Mouse (Mus musculus) intestine, embryonic 14.5 days (tissue): ENCODE data around the gene Klhl20. TPM values are rescaled to one million over a fixed set of nuclear protein-coding genes. Genes with fewer than 3 reads are reported as not detected.

Experiments
- ATAC-seq: fragments of 200-750 bp; cut with Nextera tagmentation; replicated peaks from 2 replicates; pipeline ENCODE4 v1.8.0; 2017; ENCODE audit warnings: low read depth, moderate number of reproducible peaks, moderate TSS enrichment, moderate library complexity; ENCODE audit not compliant: low FRiP score, low TSS enrichment
- DNase-seq: peaks from one replicate; pipeline ENCODE4 v3.0.0-alpha.2; 2018; ENCODE audit warnings: low spot score
- H3K27ac ChIP-seq: fragments of 300-500 bp; sonication (generic); 2 replicates; pipeline ENCODE4 v1.5.1; 2014; ENCODE audit warnings: low read depth, mild to moderate bottlenecking, control low read depth
- H3K27me3 ChIP-seq: fragments of 300-500 bp; sonication (generic); replicated peaks from 2 replicates; pipeline ENCODE4 v1.6.1; 2014; ENCODE audit warnings: low read length, control low read depth; ENCODE audit not compliant: control insufficient read depth, insufficient read depth
- H3K36me3 ChIP-seq: fragments of 300-500 bp; sonication (generic); 2 replicates; pipeline ENCODE4 v1.6.1; 2014; ENCODE audit warnings: low read length, control low read depth; ENCODE audit not compliant: control insufficient read depth, insufficient read depth
- H3K4me1 ChIP-seq: fragments of 300-500 bp; sonication (generic); replicated peaks from 2 replicates; pipeline ENCODE4 v1.6.1; 2014; ENCODE audit warnings: low read length, control low read depth, mixed read lengths; ENCODE audit not compliant: control insufficient read depth, insufficient read depth
- H3K4me2 ChIP-seq: fragments of 300-500 bp; sonication (generic); 2 replicates; pipeline ENCODE4 v1.6.1; 2014; ENCODE audit warnings: low read length
- H3K4me3 ChIP-seq: fragments of 300-500 bp; sonication (generic); 2 replicates; pipeline ENCODE4 v1.5.1; 2014; ENCODE audit warnings: low read depth, low read length, control low read depth, mixed read lengths
- H3K9ac ChIP-seq: fragments of 300-500 bp; sonication (generic); 2 replicates; pipeline ENCODE4 v1.6.1; 2014; ENCODE audit warnings: mild to moderate bottlenecking, low read length
- H3K9me3 ChIP-seq: fragments of 300-500 bp; sonication (generic); 2 replicates; pipeline ENCODE4 v1.6.1; 2016; ENCODE audit warnings: low read length, control low read depth; ENCODE audit not compliant: control insufficient read depth
- WGBS: fragments of 180-500 bp; shearing (Covaris S2); extraction: QIAGEN DNeasy Blood & Tissue Kit; methylation state at CpG from one replicate; pipeline ENCODE4 v1.1.7; 2014; 5-methylcytosine and 5-hydroxymethylcytosine counted together
- polyA plus RNA-seq: library from polyadenylated mRNA; unstranded; fragments of >200 nt; fragmentation: Nextera tagmentation; extraction: Ambion mirVana; gene quantifications from 2 replicates; pipeline ENCODE4 v1.2.1, GENCODE M21; 2014

The Klhl20 gene
- polyA plus RNA-seq = 15.0 and 16.7 TPM in 2 replicates

DNA sequence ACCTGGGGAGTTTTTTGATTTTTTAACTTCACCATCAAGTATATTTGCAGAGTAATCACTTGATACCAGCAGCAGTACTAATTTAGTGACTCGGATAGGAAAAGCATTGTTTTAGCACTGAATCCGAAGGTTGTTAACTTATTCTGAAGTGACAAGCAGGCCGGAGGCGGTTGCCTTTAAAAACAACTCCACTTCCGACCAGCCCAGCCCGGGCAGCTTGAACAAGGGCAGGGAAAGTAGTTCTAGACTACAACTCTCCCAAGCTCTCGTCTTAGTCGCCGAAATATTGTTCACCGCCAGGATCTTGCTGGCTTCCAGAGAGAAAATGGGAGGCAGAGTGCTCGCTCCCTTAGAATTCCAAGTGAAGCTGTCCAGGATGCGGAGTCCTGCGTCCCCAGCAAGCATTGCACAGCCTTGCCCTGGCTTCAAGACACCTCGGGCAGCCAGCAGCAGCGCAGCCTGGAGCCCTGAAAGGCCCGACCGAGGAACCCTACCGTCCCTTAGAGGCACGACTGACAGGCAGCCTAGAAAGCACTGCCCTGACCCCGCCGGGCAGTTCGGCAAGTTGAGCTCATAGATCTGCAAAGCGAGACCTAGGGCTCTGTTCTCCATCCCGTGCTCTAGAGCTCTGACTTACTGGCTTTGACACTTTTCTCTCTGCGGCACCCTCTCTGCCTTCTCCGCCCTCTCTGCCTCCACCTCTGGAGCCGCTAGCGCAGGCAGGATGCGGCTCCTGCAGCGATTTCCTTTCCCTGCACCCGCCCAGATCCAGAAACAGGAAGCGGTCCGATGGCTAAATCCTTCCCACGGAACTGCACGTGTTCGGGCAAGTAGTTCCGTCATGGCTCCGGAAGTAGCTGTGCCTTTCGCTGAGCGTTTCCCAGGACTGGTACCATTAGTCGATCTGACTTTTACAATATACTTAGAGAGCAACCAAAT lies at the start of gene Klhl20:
Gene Klhl20 (minus strand): TSS at position 786 of the 939 bp plus-strand sequence.
- peak within 1 kb of the TSS; percentile 62 for H3K4me3 ChIP-seq
- peaks cover 7% of the 10 kb centered on the region for H3K4me1 ChIP-seq
- H3K27ac ChIP-seq = peak within 1 kb of the TSS; percentile 71
- H3K27me3 ChIP-seq = no peaks in the 10 kb centered on the region
- DNase-seq (peak; percentile 99), ATAC-seq (peak; percentile 95)
- WGBS = 1% methylated on average over 41 of the region's 41 CpGs
- no peaks in the 10 kb centered on the region for H3K9me3 ChIP-seq
- H3K4me2 ChIP-seq = peak within 1 kb of the TSS; percentile 79
- H3K36me3 ChIP-seq = peaks cover 9% of the 10 kb centered on the region; the same call in 1 of the 2 replicates
- H3K9ac ChIP-seq = peak within 1 kb of the TSS; percentile 67

DNA sequence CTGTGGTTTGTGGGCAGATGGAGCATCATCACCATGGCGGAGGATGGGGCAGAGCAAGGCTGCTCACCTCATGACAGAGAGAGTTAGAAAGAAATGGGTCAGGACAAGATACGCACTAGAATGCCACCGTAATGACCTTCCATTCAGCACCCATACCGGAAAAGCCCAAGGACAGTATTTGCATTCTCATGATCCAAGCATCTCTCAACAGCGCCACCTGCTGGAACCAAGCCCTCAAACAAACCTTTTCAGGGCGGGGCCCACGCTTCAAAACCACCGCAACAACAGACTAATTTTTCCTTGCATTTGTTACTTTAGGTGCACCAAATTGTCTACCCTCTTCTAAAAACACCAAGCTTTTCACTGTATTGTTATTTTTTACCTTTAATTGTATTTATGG lies 49.4 kb upstream of the Klhl20 start:
- no peaks in the 10 kb centered on the region for H3K4me1 ChIP-seq
- ATAC-seq (no peak), DNase-seq (peak; percentile 66)
- H3K36me3 ChIP-seq = no peaks in the 10 kb centered on the region
- H3K4me3 ChIP-seq = no peak overlapping the region
- 0 out of 2 replicates have a peak, but pooled peaks cover 4% of the 10 kb centered on the region for H3K9me3 ChIP-seq
- H3K27me3 ChIP-seq = no peaks in the 10 kb centered on the region
- H3K9ac ChIP-seq = no peak overlapping the region
- no peak overlapping the region for H3K27ac ChIP-seq
- H3K4me2 ChIP-seq = no peak overlapping the region
- 58% methylated on average over 8 of the region's 8 CpGs for WGBS

DNA sequence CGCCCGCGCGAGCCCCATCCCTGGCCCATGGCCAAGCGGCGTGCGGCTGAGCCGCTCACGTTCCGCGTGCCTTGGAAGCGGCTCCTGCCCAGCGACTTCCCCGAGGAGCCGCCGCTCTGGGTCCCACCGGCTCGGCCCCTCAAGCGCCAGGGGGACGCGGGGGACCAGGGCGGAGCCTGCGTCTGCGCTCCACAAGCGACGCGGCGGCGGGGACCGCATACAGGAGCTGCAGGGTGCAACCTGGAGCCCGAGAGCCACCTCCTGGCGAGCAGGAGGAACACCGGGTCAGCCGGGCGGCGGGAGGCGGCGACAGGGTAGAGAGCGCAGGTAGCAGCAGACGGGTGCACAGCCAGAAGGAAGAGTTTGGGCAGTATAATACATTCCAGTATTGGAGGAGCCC lies 39.3 kb upstream of the Klhl20 start:
- no peak overlapping the region for H3K27ac ChIP-seq
- H3K4me2 ChIP-seq = peak overlapping the region; percentile 74
- no peaks in the 10 kb centered on the region for H3K9me3 ChIP-seq
- no peaks in the 10 kb centered on the region for H3K4me1 ChIP-seq
- peak overlapping the region; percentile 41 for H3K4me3 ChIP-seq
- ATAC-seq (peak; percentile 90), DNase-seq (peak; percentile 84)
- peaks cover 26% of the 10 kb centered on the region; the same call in 1 of the 2 replicates for H3K27me3 ChIP-seq
- WGBS = under 1% methylated on average over 40 of the region's 40 CpGs
- H3K36me3 ChIP-seq = no peaks in the 10 kb centered on the region
- H3K9ac ChIP-seq = peak overlapping the region; percentile 36

DNA sequence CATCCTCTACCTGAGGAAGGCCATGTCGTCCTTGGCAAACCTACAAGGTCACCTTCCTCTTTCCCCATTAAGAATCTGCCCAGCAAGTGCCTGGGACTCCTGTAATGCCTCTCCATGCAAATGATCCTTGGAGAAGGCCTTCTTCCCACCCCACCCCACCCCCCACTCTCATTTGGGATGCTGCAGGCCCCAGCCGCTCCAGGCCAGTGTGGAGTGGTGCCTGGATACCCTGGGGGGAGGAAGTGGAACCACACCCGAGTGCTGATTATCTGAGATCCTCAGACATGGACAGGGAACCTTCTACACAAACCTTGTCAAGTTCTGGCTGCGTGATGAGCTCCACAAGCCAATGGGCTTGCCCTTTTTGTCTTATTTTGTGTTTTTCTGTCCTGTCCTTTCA lies 29.0 kb upstream of the Klhl20 start:
- Histone ChIP-seq H3K4me2 (no peak overlapping the region), H3K27ac (no peak overlapping the region), H3K4me1 (no peaks in the 10 kb centered on the region), H3K9ac (no peak overlapping the region), H3K27me3 (no peaks in the 10 kb centered on the region), H3K9me3 (no peaks in the 10 kb centered on the region), H3K36me3 (no peaks in the 10 kb centered on the region), H3K4me3 (no peak overlapping the region)
- DNase-seq = no peak
- no peak for ATAC-seq
- 49% methylated on average over 4 of the region's 4 CpGs for WGBS

DNA sequence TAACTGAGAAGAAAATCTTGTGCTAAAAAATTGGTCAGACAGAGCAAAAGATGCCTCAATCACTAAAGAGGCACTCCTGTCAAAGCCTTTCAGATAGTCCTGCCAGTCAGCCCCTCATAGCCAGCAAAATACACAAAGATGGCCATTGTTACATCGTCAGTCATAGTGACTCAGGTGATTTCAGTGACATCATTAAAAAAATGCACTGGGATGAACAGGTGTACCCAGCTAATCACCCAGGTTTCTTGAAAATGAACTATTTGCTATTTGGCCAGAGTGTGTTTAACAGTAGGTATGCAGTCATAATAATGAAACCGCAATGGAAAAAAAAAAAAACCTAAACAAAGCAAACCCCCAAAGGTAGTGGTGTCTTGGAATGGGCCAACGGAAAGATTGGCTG lies 27.9 kb upstream of the Klhl20 start, which contains the start of gene Tex50:
Gene Tex50 (minus strand): TSS at position 101 of the 400 bp plus-strand sequence.
- no peak within 1 kb of the TSS for H3K4me3 ChIP-seq
- H3K27me3 ChIP-seq = no peaks in the 10 kb centered on the region
- no peak for ATAC-seq
- H3K4me1 ChIP-seq = no peaks in the 10 kb centered on the region
- WGBS = 87% methylated on average over 3 of the region's 3 CpGs
- DNase-seq = no peak
- no peaks in the 10 kb centered on the region for H3K9me3 ChIP-seq
- H3K4me2 ChIP-seq = no peak within 1 kb of the TSS
- H3K36me3 ChIP-seq = no peaks in the 10 kb centered on the region
- H3K27ac ChIP-seq = no peak within 1 kb of the TSS
- H3K9ac ChIP-seq = no peak within 1 kb of the TSS

DNA sequence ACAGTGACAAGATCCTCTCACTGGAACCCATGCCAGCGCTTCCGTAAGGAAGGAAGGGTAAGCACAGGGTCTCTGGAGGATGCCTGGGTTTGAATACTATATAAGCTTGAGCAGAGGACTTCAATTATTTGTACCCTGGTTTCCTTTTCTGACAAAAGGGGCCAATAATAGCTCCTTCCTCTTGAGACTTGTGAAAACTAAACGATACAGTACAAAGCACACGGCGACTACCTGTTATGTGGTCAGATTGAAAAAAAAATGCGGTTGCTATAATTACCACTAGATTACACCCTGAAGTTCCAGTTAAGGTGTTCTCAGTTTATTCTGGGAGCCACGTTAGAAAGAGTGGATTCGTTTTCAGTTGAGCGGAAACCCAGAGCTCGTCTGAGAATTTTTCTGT lies 25.2 kb upstream of the Klhl20 start:
- 88% methylated on average over 10 of the region's 10 CpGs for WGBS
- Histone ChIP-seq H3K9me3 (no peaks in the 10 kb centered on the region), H3K4me3 (no peak overlapping the region), H3K36me3 (no peaks in the 10 kb centered on the region), H3K27ac (no peak overlapping the region), H3K9ac (no peak overlapping the region), H3K4me2 (no peak overlapping the region), H3K4me1 (no peaks in the 10 kb centered on the region), H3K27me3 (no peaks in the 10 kb centered on the region)
- DNase-seq = no peak
- no peak for ATAC-seq

DNA sequence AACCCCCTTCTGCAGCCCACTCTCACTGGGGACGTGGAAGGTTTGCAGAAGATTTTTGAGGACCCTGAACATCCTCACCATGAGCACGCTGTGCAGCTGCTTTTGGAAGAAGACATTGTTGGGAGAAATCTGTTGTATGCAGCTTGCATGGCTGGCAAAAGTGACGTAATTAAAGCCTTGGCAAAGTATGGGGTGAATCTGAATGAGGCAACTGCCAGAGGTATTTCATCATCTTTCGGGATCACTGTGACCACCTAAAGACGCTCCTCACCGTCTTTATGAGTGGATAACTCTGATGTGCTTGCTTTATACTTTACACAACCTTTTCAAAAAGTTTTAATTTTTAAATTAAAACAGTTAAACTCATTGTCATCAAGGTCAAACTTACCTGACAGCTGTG lies 19.8 kb upstream of the Klhl20 start:
- H3K9me3 ChIP-seq = no peaks in the 10 kb centered on the region
- no peaks in the 10 kb centered on the region for H3K4me1 ChIP-seq
- H3K9ac ChIP-seq = no peak overlapping the region
- 80% methylated on average over 6 of the region's 6 CpGs for WGBS
- H3K27ac ChIP-seq = no peak overlapping the region
- DNase-seq = no peak
- H3K4me2 ChIP-seq = no peak overlapping the region
- H3K4me3 ChIP-seq = no peak overlapping the region
- H3K27me3 ChIP-seq = no peaks in the 10 kb centered on the region
- H3K36me3 ChIP-seq = no peaks in the 10 kb centered on the region
- ATAC-seq = no peak

DNA sequence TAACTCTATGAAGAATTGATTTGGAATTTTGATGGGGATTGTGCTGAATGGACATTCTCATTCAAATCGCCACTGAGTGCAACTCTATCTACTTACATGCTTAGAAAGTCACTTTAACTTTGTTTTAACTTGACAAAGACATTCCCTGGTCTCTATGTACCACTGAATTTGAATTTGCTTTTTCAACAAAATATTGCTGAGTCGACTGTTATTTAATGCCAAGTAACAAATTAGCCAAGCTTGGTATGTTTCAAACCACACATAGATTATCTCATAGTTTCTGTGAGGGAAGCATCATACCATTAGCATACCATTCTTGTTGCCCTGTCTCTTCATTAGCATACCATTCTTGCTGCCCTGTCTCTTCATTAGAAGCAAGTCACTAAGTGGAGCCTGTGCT lies 16.6 kb upstream of the Klhl20 start:
- H3K4me3 ChIP-seq = no peak overlapping the region
- DNase-seq = no peak
- H3K27me3 ChIP-seq = no peaks in the 10 kb centered on the region
- no peak for ATAC-seq
- H3K4me2 ChIP-seq = no peak overlapping the region
- no peak overlapping the region for H3K27ac ChIP-seq
- no peak overlapping the region for H3K9ac ChIP-seq
- 72% methylated on average over 2 of the region's 2 CpGs for WGBS
- no peaks in the 10 kb centered on the region for H3K4me1 ChIP-seq
- no peaks in the 10 kb centered on the region for H3K36me3 ChIP-seq
- no peaks in the 10 kb centered on the region for H3K9me3 ChIP-seq
